Mouse (Mus musculus): ENCODE measurements around the gene Zscan10.
A peak's percentile ranks its signal among the peaks of the same experiment; 100 is the strongest.
"Not testable (repeated sequence)": the region's sequence is repeated elsewhere in the genome, so short reads cannot be mapped to it uniquely, and the experiment has no call there.

Gene Zscan10

GRCm38 (mm10) chr17:23587253-23587652 is 13.4 kb upstream of the Zscan10 start:
- DNase-seq (ENCODE audit: inconsistent ontology term): no peak

GRCm38 (mm10) chr17:23592208-23592925 is 8.3 kb upstream of the Zscan10 start:
- DNase-seq (ENCODE audit: inconsistent ontology term): peak; percentile 99

GRCm38 (mm10) chr17:23592926-23593300 is 7.7 kb upstream of the Zscan10 start:
- no peak for DNase-seq (ENCODE audit: inconsistent ontology term)

DNA sequence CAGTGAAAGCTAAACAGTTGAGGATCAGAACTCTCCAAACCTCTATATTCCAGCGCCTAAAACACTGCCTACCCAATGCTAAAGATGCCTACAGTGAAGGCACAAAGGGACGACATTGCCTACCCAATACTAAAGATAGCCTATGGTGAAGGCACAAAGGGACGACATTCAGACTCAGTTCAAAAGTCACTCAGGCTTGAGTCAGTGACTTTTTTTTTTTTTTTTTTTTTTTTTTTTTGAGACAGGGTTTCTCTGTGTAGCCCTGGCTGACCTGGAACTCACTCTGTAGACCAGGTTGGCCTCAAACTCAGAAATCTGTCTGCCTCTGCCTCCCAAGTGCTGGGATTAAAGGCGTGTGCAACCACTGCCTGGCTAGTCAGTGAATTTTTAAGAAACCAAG is 5.5 kb upstream of the Zscan10 start:
- DNase-seq (ENCODE audit: inconsistent ontology term): not testable (repeated sequence)

DNA sequence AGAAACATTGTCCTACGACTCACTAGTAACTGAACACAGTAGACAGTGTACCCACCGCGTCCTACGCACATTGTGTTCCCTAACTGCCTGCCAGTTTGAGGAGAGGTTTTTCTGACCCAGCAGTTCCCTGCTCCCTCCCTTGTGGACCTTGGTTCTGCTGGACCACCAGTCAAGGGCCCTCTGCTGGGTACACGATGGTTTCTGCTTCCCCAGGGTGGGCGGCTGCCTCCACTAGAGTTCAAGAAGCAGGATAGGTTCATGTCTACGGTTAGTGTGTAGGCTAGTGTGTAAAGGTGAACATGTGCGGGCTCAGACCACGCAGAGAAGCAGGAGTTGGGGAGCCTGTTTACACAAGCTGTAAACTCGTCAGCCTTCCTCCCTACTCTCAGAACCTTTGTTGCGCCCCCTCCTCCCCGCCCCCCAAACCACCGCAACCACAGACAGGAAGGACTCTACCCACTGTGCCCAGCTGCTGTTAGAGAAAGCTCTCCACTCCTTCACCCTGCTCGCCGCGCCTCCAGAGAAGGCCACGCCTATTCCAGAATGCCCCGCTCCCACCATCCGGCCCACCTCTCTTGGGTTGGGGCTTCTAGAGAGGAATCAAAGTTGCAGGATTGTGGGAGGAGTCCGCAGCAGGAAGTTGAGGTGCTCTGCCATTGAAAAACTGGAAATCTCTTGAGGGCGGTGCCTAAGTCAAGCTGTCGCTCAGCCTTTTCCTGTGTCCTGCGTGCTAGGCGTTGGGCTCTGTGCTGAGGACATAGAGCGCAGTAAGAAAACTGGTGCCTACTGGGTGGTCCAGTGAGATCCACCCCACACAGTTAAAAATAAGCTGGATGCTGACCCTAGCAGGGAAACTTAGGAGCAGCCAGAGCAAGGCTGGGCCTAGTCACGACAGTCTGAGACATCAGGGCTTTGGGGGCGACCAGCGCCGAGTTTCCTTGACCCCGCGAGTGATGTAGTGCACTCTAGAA is 1.8 kb upstream of the Zscan10 start, which contains the start of gene Zfp13:
Gene Zfp13 (minus strand): TSS at position 906 of the 971 bp plus-strand sequence.
- peak; percentile 96 for DNase-seq (ENCODE audit: inconsistent ontology term)

GRCm38 (mm10) chr17:23599605-23600063 is 1.0 kb upstream of the Zscan10 start:
- no peak for DNase-seq (ENCODE audit: inconsistent ontology term)

- no peak for DNase-seq (ENCODE audit: inconsistent ontology term)
These were observed 1.4 kb downstream of the Zscan10 start for GRCm38 (mm10) chr17:23601836-23602585.

DNA sequence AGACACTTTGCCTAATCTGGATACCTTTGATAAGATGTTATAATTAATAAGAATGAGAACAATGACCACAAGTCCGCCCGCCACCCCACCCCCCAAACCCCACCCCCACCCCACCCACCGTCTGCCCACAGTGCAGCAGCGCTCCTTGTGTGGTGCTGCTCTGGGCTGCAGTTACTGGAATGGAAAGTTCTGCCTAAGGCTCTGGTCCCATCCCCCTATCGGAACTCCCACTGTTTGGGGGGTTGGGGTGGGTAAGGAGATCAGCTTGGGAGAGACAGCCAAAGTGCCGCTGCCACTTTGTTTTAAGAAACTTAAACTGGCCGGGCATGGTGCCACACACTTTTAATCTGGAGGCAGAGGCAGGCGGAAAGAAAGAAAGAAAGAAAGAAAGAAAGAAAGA is 2.4 kb downstream of the Zscan10 start:
- no peak for DNase-seq (ENCODE audit: inconsistent ontology term)

GRCm38 (mm10) chr17:23603542-23603941 is 2.9 kb downstream of the Zscan10 start:
- peak; percentile 26 for DNase-seq (ENCODE audit: inconsistent ontology term)

GRCm38 (mm10) chr17:23604394-23604793 is 3.7 kb downstream of the Zscan10 start:
- no peak for DNase-seq (ENCODE audit: inconsistent ontology term)

DNA sequence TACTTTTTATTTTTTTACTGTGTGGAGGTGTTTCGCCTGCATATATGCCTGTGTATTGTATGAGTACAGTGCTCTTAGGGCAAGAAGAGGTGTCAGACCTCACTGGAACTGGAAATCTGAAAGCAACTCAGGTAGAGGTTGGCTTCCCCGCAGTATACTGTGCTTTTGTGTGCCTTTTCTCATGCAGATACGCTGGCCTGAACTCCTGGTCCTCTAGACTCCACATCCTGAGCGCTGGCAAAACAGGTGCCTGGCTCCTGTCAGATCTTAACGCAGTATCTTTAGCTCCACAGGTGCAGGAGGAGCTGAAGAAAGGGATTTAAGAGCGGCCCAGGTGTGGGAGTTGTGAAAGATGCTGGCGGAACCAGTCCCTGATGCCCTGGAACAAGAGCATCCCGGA is 4.6 kb downstream of the Zscan10 start:
- DNase-seq (ENCODE audit: inconsistent ontology term): no peak

GRCm38 (mm10) chr17:23609612-23610011 is 9.0 kb downstream of the Zscan10 start:
- DNase-seq (ENCODE audit: inconsistent ontology term): no peak

DNA sequence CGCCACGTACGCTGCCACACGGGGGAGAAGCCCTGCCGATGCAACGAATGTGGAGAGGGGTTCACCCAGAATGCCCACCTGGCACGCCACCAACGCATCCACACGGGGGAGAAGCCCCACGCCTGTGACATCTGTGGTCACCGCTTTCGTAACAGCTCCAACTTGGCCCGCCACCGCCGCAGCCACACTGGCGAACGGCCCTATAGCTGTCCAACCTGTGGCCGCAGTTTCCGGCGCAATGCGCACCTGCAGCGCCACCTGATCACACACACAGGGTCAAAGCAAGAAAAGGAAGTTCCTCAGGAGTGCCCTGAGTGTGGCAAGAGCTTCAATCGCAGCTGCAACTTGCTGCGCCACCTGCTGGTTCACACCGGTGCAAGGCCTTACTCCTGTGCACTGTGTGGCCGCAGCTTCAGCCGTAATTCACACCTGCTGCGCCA is 9.7 kb downstream of the Zscan10 start:
- DNase-seq (ENCODE audit: inconsistent ontology term): no peak

DNA sequence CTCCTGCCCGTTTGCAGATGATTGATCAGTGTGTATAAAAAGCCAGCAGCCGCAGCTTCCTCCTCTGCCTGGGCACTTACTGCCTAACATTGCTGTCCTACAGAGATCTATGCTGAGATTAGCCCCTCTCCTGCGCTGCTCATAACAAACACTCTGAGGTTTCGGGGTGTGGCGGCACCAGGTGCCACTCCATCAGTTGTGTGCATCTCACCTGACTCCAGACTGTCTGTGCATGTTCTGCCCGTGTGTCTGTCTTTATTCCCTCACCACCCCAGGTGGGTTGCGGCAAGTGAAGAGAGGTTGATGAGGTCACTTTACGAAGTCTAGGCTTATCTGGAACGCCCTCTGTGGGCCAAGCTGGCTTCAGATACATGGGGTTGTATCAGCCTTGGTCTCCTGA is 16.4 kb downstream of the Zscan10 start:
- DNase-seq (ENCODE audit: inconsistent ontology term): no peak

DNA sequence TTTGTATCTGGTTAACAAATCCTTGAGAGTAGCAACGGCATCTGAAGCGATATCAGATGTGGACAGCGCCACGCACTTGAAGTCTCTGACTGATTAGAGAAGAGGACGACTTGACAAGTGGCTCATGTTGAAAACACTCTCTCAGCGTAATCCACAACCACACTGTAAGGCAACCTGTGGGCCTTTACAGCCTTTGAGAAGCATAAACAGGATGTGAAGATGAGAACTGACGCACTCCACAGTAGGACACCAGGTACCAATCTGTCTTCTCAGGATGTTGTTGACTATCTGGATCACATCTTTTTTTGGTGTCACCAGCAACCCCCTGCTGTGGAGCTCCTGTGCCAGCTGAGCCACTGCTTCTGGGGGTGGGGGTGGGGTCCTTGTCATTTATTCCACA is 19.7 kb downstream of the Zscan10 start:
- no peak for DNase-seq (ENCODE audit: inconsistent ontology term)

GRCm38 (mm10) chr17:23627813-23628212 is 27.2 kb downstream of the Zscan10 start:
- no peak for DNase-seq (ENCODE audit: inconsistent ontology term)

- DNase-seq (ENCODE audit: inconsistent ontology term): peak; percentile 79
These were observed 29.8 kb downstream of the Zscan10 start for GRCm38 (mm10) chr17:23630195-23631020.

- DNase-seq (ENCODE audit: inconsistent ontology term): no peak
These were observed 30.6 kb downstream of the Zscan10 start for GRCm38 (mm10) chr17:23631241-23631640.

DNA sequence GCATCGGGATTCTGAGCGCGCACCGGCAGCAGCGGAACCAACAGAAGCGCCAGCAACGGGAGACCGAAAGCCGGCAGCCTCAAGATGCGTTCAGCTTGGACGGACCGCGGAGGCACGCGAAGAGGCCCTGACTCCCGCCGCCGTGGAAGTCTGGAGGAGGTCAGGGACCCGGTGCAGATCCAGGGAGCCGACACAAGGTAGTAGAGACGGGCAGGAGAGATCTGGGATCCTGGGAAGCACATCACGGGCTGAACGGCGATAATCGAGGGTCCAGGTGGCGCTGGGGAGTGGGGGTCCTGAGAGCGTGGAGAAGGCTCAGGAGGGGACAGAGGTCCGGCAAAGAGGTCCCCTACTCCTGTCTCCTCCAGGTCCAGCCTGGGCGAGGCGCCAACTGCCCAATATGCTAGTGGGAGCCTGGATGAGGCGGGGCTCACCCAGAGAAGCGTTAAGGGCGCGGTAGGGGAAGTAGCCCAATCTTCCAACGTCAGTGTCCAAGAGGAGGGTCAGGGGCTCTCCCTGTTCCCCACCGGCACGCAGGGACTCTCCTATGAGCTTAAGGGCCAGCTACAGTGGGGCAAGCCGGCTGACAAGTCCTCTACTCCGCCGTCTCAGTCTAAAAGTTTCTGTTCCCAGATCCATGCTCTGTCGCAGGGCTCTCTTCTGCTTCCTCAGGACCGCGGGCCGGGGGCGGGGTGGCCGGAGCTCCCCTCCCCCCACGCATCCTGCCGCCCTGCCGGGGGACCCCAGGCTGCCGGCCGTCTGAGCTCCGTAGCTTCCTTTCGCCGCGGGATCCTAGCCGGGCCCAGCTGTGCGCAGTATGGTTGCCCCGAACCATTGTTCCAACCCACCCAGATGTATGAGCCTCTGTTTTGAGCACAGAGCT is 44.2 kb downstream of the Zscan10 start, which contains the start of gene Mmp25:
Gene Mmp25 (minus strand): TSS at position 665 of the 883 bp plus-strand sequence.
- DNase-seq (ENCODE audit: inconsistent ontology term): no peak

- no peak for DNase-seq (ENCODE audit: inconsistent ontology term)
These were observed 45.2 kb downstream of the Zscan10 start for GRCm38 (mm10) chr17:23645894-23646293.
